Mouse (Mus musculus) lung, adult 2 months (tissue): Measurements from ENCODE around the gene Tmem86b.

Experiments used
- CTCF ChIP-seq: fragments of 200-500 bp; IDR thresholded peaks from 2 replicates; pipeline ENCODE4 v1.5.1; 2011; ENCODE audit warnings: mild to moderate bottlenecking, low read length, control low read depth; ENCODE audit not compliant: insufficient read depth
- POLR2A ChIP-seq: fragments of 200-500 bp; IDR thresholded peaks from 2 replicates; pipeline ENCODE4 v1.6.1; 2011; ENCODE audit warnings: low read depth, mild to moderate bottlenecking, control low read depth, low read length, borderline replicate concordance; ENCODE audit errors: extremely low read depth

DNA sequence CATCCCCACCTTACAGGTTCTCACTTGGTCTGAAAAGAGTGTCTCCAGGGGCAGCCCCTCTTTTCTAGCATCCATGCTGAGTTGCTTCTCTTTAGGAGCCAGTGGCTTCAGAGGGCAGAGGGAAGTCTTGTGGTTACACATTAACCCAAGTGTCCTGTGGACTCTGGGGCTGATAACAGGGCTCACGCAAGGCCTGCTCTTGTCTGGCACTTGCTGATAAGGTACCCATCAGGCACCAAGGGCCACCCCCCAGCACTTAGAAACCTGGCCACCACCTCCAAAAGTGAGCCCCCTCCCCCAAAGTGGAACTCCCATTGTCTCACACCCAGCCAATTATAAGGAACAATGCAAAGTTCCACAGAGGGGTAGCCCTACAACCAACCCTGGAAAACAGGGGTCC is 1.0 kb downstream of the Tmem86b start:
- no peak for TF ChIP-seq POLR2A
- TF ChIP-seq CTCF, result no peak
